Mouse (Mus musculus) heart, postnatal 0 days (tissue): Measurements from ENCODE around the gene Hcn2. TPM values are rescaled to one million over a fixed set of nuclear protein-coding genes. Genes with fewer than 3 reads are reported as not detected.
A peak's percentile ranks its signal among the peaks of the same experiment; 100 is the strongest.

Experiments
- ATAC-seq: fragments of 200-750 bp; cut with Nextera tagmentation; 2 replicates; pipeline ENCODE4 v1.8.0; 2017; ENCODE audit warnings: low read depth, moderate number of reproducible peaks, moderate library complexity; ENCODE audit not compliant: insufficient read depth
- DNase-seq: peaks from one replicate; pipeline ENCODE4 v3.0.0-alpha.2; 2016; ENCODE audit warnings: low spot score
- H3K27ac ChIP-seq: fragments of 300-500 bp; sonication (generic); 2 replicates; pipeline ENCODE4 v1.5.1; 2014; ENCODE audit warnings: low read depth, mild to moderate bottlenecking
- H3K27me3 ChIP-seq: fragments of 300-500 bp; sonication (generic); 2 replicates; pipeline ENCODE4 v1.6.1; 2014; ENCODE audit warnings: low read length, mixed read lengths; ENCODE audit not compliant: control insufficient read depth, insufficient read depth
- H3K36me3 ChIP-seq: fragments of 300-500 bp; sonication (generic); replicated peaks from 2 replicates; pipeline ENCODE4 v1.6.1; 2014; ENCODE audit warnings: low read length, mixed read lengths; ENCODE audit not compliant: control insufficient read depth, insufficient read depth
- H3K4me1 ChIP-seq: fragments of 300-500 bp; sonication (generic); 2 replicates; pipeline ENCODE4 v1.6.1; 2014; ENCODE audit warnings: antibody characterized with exemption; ENCODE audit not compliant: control insufficient read depth, insufficient read depth
- H3K4me2 ChIP-seq: fragments of 300-500 bp; sonication (generic); 2 replicates; pipeline ENCODE4 v1.6.1; 2014; ENCODE audit warnings: low read depth, mild to moderate bottlenecking, low read length, moderate library complexity
- H3K4me3 ChIP-seq: fragments of 300-500 bp; sonication (generic); 2 replicates; pipeline ENCODE4 v1.5.1; 2014; ENCODE audit warnings: low read depth, low read length
- H3K9ac ChIP-seq: fragments of 300-500 bp; sonication (generic); replicated peaks from 2 replicates; pipeline ENCODE4 v1.6.1; 2014; ENCODE audit warnings: low read depth, low read length, mixed read lengths
- H3K9me3 ChIP-seq: fragments of 300-500 bp; sonication (generic); replicated peaks from 2 replicates; pipeline ENCODE4 v1.6.1; 2016; ENCODE audit warnings: low read length; ENCODE audit not compliant: control insufficient read depth
- CTCF ChIP-seq: IDR thresholded peaks from 2 replicates; pipeline ENCODE4 v1.5.1; 2016; ENCODE audit warnings: antibody characterized with exemption, control low read depth, low read depth
- EP300 ChIP-seq: IDR thresholded peaks from 2 replicates; pipeline ENCODE4 v1.6.1; 2016; ENCODE audit warnings: antibody characterized with exemption, low read depth
- WGBS: fragments of 180-500 bp; shearing (Covaris S2); extraction: QIAGEN DNeasy Blood & Tissue Kit; methylation state at CpG from one replicate; pipeline ENCODE4 v1.1.7; 2014; 5-methylcytosine and 5-hydroxymethylcytosine counted together
- polyA plus RNA-seq: library from polyadenylated mRNA; unstranded; fragments of >200 nt; fragmentation: Nextera tagmentation; extraction: Ambion mirVana; gene quantifications from 2 replicates; pipeline ENCODE4 v1.2.1, GENCODE M21; 2015
- total RNA-seq: library from RNA; depleted of rRNA; stranded (reverse); fragments of >200 nt; gene quantifications from 2 replicates; pipeline ENCODE4 v1.2.3, GENCODE M21; 2014; ENCODE audit warnings: low replicate concordance

Gene Hcn2
- total and polyA plus RNA-seq, 2 experiments from 2014 or later: 0.45 to 3.5 TPM

GRCm38 (mm10) chr10:79767372-79768244 lies 51.2 kb downstream of the Hcn2 start:
- H3K36me3 ChIP-seq: no peaks in the 10 kb centered on the region
- 11% methylated on average over 40 of the region's 40 CpGs for WGBS
- peak overlapping the region; percentile 81 for H3K27ac ChIP-seq
- H3K4me2 ChIP-seq: peak overlapping the region; percentile 77
- H3K4me1 ChIP-seq: peaks cover 31% of the 10 kb centered on the region
- 0 out of 2 replicates have a peak overlapping the region, but pooled peaks have one; percentile 22 for H3K9ac ChIP-seq
- H3K9me3 ChIP-seq: peaks cover 4% of the 10 kb centered on the region; the same call in 1 of the 2 replicates
- DNase-seq (peak; percentile 74), ATAC-seq (peak; percentile 54)
- H3K4me3 ChIP-seq: peak overlapping the region; percentile 88
- no peaks in the 10 kb centered on the region for H3K27me3 ChIP-seq
- TF ChIP-seq CTCF (no peak), EP300 (no peak)

- WGBS: 4% methylated on average over 5 of the region's 5 CpGs
- Histone ChIP-seq H3K27ac (no peak overlapping the region), H3K4me3 (no peak overlapping the region), H3K9ac (no peak overlapping the region), H3K27me3 (no peaks in the 10 kb centered on the region), H3K4me2 (no peak overlapping the region), H3K9me3 (peaks cover 4% of the 10 kb centered on the region; the same call in 1 of the 2 replicates), H3K36me3 (no peaks in the 10 kb centered on the region), H3K4me1 (peaks cover 27% of the 10 kb centered on the region)
- TF ChIP-seq CTCF (peak; percentile 93), EP300 (no peak)
- DNase-seq: peak; percentile 37
- ATAC-seq: no peak
Measured at GRCm38 (mm10) chr10:79768400-79768799, 52.0 kb downstream of the Hcn2 start.

DNA sequence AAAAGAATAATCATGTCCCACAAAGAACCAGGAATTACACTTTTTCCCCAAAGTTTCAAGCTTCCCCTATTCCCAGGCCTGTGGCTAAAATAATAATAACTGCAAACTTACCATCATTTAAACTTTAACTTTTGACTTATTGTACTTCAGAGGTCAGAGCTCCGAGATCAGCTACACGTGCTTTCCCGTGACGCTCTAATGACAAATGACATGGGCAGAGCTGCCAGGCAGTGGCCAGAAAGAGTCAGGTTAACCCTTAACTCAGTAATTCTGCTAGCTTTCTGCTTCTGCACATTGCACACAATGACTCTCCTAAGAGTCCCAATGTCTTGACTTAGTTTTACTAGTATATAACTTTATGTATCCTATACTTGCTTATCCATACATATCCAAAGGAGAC lies 52.9 kb downstream of the Hcn2 start:
- 69% methylated on average over 4 of the region's 4 CpGs for WGBS
- Histone ChIP-seq H3K27ac (no peak overlapping the region), H3K4me2 (no peak overlapping the region), H3K9ac (no peak overlapping the region), H3K4me3 (no peak overlapping the region), H3K27me3 (no peaks in the 10 kb centered on the region), H3K9me3 (peaks cover 4% of the 10 kb centered on the region; the same call in 1 of the 2 replicates), H3K4me1 (peaks cover 18% of the 10 kb centered on the region), H3K36me3 (no peaks in the 10 kb centered on the region)
- ATAC-seq (no peak), DNase-seq (no peak)
- TF ChIP-seq EP300 (no peak), CTCF (no peak)

DNA sequence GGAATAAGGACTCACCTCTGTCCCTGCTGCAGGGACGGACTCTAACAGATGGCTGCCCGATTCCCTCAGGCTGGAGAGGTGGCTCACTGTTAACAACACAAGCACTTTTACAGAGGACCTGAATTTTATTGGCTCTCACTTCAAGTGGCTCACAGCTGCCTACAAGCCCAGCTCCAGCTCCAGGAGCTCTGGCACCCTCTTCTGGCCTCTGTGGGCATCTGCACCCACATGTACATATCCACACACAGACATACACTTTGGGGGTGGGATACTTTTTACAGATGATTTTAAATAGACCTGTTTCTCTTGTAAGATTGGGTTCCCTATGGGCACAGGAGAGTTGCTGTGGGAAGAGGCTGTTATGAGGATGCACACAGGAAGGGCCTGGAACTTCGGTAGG lies 55.9 kb downstream of the Hcn2 start:
- 92% methylated on average over 3 of the region's 3 CpGs for WGBS
- Histone ChIP-seq H3K27me3 (no peaks in the 10 kb centered on the region), H3K36me3 (no peaks in the 10 kb centered on the region), H3K9ac (no peak overlapping the region), H3K27ac (no peak overlapping the region), H3K9me3 (peaks cover 4% of the 10 kb centered on the region), H3K4me2 (no peak overlapping the region), H3K4me1 (no peaks in the 10 kb centered on the region; the same call in 1 of the 2 replicates), H3K4me3 (no peak overlapping the region)
- DNase-seq (no peak), ATAC-seq (no peak)
- TF ChIP-seq EP300: no peak
- 0 out of 2 replicates have a peak, but pooled peaks have one; percentile 12 for TF ChIP-seq CTCF

DNA sequence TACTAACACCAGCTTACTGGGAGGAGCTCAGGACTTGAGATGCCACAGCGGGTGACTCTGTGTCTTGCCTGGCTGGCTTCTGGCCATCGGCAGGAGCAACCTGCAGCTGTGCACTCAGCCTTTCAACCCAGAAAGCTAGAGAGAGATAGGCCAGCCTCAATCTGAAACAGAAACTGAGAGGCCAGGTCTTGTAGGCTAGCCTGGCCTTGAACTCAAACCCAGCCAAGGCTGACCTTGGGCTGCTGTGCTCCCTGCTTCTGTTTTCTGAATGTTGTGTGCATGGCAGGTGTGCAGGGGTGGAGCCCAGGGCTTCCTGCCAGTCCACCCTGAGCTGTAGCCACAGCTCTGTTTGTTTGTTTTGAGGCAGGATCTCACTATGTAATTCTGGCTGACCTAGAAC lies 56.8 kb downstream of the Hcn2 start:
- DNase-seq: no peak
- Histone ChIP-seq H3K27ac (no peak overlapping the region), H3K4me3 (no peak overlapping the region), H3K9me3 (peaks cover 4% of the 10 kb centered on the region), H3K27me3 (0 out of 2 replicates have a peak, but pooled peaks cover 3% of the 10 kb centered on the region), H3K36me3 (no peaks in the 10 kb centered on the region), H3K9ac (no peak overlapping the region), H3K4me2 (no peak overlapping the region), H3K4me1 (peaks cover 3% of the 10 kb centered on the region)
- TF ChIP-seq CTCF: no peak
- ATAC-seq: no peak
- 78% methylated on average over 2 of the region's 2 CpGs for WGBS
